Mouse (Mus musculus): ENCODE measurements around the gene AC124502.3.

The AC124502.3 gene

GRCm38 (mm10) chr19:5058801-5059771 lies 20.4 kb downstream of the AC124502.3 start:
- no peak for DNase-seq (ENCODE audit: low spot score)

- no peak for DNase-seq (ENCODE audit: low spot score)
Observed at GRCm38 (mm10) chr19:5060365-5061330, 22.0 kb downstream of the AC124502.3 start.

- no peak for DNase-seq (ENCODE audit: low spot score)
Observed at GRCm38 (mm10) chr19:5062041-5062440, 23.4 kb downstream of the AC124502.3 start.

GRCm38 (mm10) chr19:5062446-5062845 lies 23.8 kb downstream of the AC124502.3 start:
- DNase-seq (ENCODE audit: low spot score) = no peak

GRCm38 (mm10) chr19:5065104-5065503 lies 26.4 kb downstream of the AC124502.3 start:
- no peak for DNase-seq (ENCODE audit: low spot score)

- DNase-seq (ENCODE audit: low spot score) = no peak
Observed at GRCm38 (mm10) chr19:5067040-5067799, 28.5 kb downstream of the AC124502.3 start.

GRCm38 (mm10) chr19:5067867-5068569 lies 29.3 kb downstream of the AC124502.3 start, which contains the start of gene Cd248:
TSS of gene Cd248 (plus strand) at chr19:5068078.
- peak; percentile 71 for DNase-seq (ENCODE audit: low spot score)

- DNase-seq (ENCODE audit: low spot score) = no peak
Observed at GRCm38 (mm10) chr19:5068570-5069234, 30.0 kb downstream of the AC124502.3 start.

- no peak for DNase-seq (ENCODE audit: low spot score)
Observed at GRCm38 (mm10) chr19:5069486-5069885, 30.8 kb downstream of the AC124502.3 start.

- DNase-seq (ENCODE audit: low spot score) = no peak
Observed at GRCm38 (mm10) chr19:5069978-5070377, 31.3 kb downstream of the AC124502.3 start.

GRCm38 (mm10) chr19:5071077-5071476 lies 32.4 kb downstream of the AC124502.3 start:
- DNase-seq (ENCODE audit: low spot score) = no peak

GRCm38 (mm10) chr19:5071545-5072369 lies 33.1 kb downstream of the AC124502.3 start:
- DNase-seq (ENCODE audit: low spot score) = peak; percentile 82

GRCm38 (mm10) chr19:5072389-5073019 lies 33.8 kb downstream of the AC124502.3 start:
- DNase-seq (ENCODE audit: low spot score) = no peak

GRCm38 (mm10) chr19:5073028-5073427 lies 34.3 kb downstream of the AC124502.3 start:
- DNase-seq (ENCODE audit: low spot score) = no peak

- no peak for DNase-seq (ENCODE audit: low spot score)
Observed at GRCm38 (mm10) chr19:5073518-5073917, 34.8 kb downstream of the AC124502.3 start.

GRCm38 (mm10) chr19:5079279-5079678 lies 40.6 kb downstream of the AC124502.3 start:
- DNase-seq (ENCODE audit: low spot score) = no peak

GRCm38 (mm10) chr19:5082005-5082404 lies 43.3 kb downstream of the AC124502.3 start:
- no peak for DNase-seq (ENCODE audit: low spot score)

GRCm38 (mm10) chr19:5082596-5082995 lies 43.9 kb downstream of the AC124502.3 start:
- no peak for DNase-seq (ENCODE audit: low spot score)
